Mouse (Mus musculus) hindbrain, embryonic 13.5 days (tissue): ENCODE measurements at regions not wholly inside any gene's neighbourhood (a gene's known extent, or its start where the extent isn't known, plus 50 kb on each side); places are given as distances from the start of the nearest gene placed in this dataset.
"Not testable (repeated sequence)": the region's sequence is repeated elsewhere in the genome, so short reads cannot be mapped to it uniquely, and the experiment has no call there.

Source experiments
- ATAC-seq: fragments of 200-750 bp; cut with Nextera tagmentation; 2 replicates; pipeline ENCODE4 v1.8.0; 2017; ENCODE audit warnings: moderate TSS enrichment; ENCODE audit not compliant: low FRiP score
- H3K27ac ChIP-seq: fragments of 300-500 bp; sonication (generic); 2 replicates; pipeline ENCODE4 v1.5.1; 2015; ENCODE audit warnings: inconsistent platforms, mild to moderate bottlenecking, moderate library complexity
- H3K27me3 ChIP-seq: fragments of 300-500 bp; sonication (generic); 2 replicates; pipeline ENCODE4 v1.6.1; 2015; ENCODE audit warnings: mild to moderate bottlenecking, inconsistent platforms
- H3K36me3 ChIP-seq: fragments of 300-500 bp; sonication (generic); 2 replicates; pipeline ENCODE4 v1.6.1; 2015; ENCODE audit warnings: mild to moderate bottlenecking, inconsistent platforms
- H3K4me1 ChIP-seq: fragments of 300-500 bp; sonication (generic); replicated peaks from 2 replicates; pipeline ENCODE4 v1.6.1; 2015; ENCODE audit warnings: inconsistent platforms
- H3K4me2 ChIP-seq: fragments of 300-500 bp; sonication (generic); 2 replicates; pipeline ENCODE4 v1.6.1; 2015; ENCODE audit warnings: inconsistent platforms, mild to moderate bottlenecking, moderate library complexity
- H3K4me3 ChIP-seq: fragments of 300-500 bp; sonication (generic); 2 replicates; pipeline ENCODE4 v1.5.1; 2015; ENCODE audit warnings: mild to moderate bottlenecking, inconsistent platforms
- H3K9ac ChIP-seq: fragments of 300-500 bp; sonication (generic); 2 replicates; pipeline ENCODE4 v1.6.1; 2015; ENCODE audit warnings: mild to moderate bottlenecking, inconsistent platforms
- H3K9me3 ChIP-seq: fragments of 300-500 bp; sonication (generic); 2 replicates; pipeline ENCODE4 v1.6.1; 2016; ENCODE audit warnings: inconsistent platforms
- WGBS: fragments of 180-500 bp; shearing (Covaris S2); methylation state at CpG from one replicate; pipeline ENCODE4 v1.1.7; 2015; 5-methylcytosine and 5-hydroxymethylcytosine counted together

GRCm38 (mm10) chr13:66802558-66802957 is 102.2 kb upstream of the Gm10767 start:
- not testable (repeated sequence) for H3K9me3 ChIP-seq, H3K4me3 ChIP-seq, H3K27ac ChIP-seq, H3K9ac ChIP-seq, H3K4me1 ChIP-seq, H3K36me3 ChIP-seq, ATAC-seq, H3K27me3 ChIP-seq, H3K4me2 ChIP-seq
- 78% methylated on average over 3 of the region's 3 CpGs for WGBS

DNA sequence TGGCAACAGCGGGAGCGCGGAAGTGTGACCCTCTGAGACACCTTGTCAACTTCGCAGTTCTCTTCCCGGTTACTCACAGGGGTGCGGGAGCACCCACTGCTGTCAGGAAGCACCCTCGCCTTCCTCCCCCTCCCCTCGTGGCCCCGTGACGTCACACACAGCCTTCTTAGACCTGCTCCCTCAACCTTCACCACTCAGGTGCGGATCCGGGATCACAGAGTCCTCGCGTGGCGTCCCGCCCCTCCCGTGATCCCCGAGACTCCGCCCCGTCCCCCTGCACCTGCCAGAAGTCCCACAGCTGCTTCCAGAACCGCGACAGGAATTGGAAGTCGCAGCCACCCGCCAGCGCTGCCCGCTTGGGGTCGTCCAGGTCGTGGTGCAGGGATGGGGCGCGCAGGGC is 97.1 kb upstream of the Gm10767 start:
- Histone ChIP-seq H3K4me3 (peak overlapping the region; percentile 9; the same call in 1 of the 2 replicates), H3K4me2 (peak overlapping the region; percentile 27)
- not testable (repeated sequence) for H3K9me3 ChIP-seq, H3K27me3 ChIP-seq, H3K4me1 ChIP-seq, H3K27ac ChIP-seq, ATAC-seq, H3K36me3 ChIP-seq, H3K9ac ChIP-seq
- 8% methylated on average over 28 of the region's 30 CpGs for WGBS
